Mouse (Mus musculus) lung, adult 2 months (tissue): ENCODE measurements around the gene Creb1.

Source experiments
- CTCF ChIP-seq: fragments of 200-500 bp; IDR thresholded peaks from 2 replicates; pipeline ENCODE4 v1.5.1; 2011; ENCODE audit warnings: mild to moderate bottlenecking, low read length, control low read depth; ENCODE audit not compliant: insufficient read depth
- POLR2A ChIP-seq: fragments of 200-500 bp; IDR thresholded peaks from 2 replicates; pipeline ENCODE4 v1.6.1; 2011; ENCODE audit warnings: low read depth, mild to moderate bottlenecking, control low read depth, low read length, borderline replicate concordance; ENCODE audit errors: extremely low read depth

- 0 out of 2 replicates have a peak, but pooled peaks have one; percentile 9 for TF ChIP-seq POLR2A
- no peak for TF ChIP-seq CTCF
These were observed 1.3 kb downstream of the Creb1 start for GRCm38 (mm10) chr1:64533471-64534443.
